Mouse (Mus musculus): Measurements from ENCODE around the gene Rbbp8nl. TPM values are rescaled to one million over a fixed set of nuclear protein-coding genes. Genes with fewer than 3 reads are reported as not detected.

Rbbp8nl gene
- not detected for polyA plus RNA-seq (2015; fragmentation: Illumina TruSeq; extraction: RNeasy Lipid Tissue Mini Kit (QIAGEN cat#74804); ENCODE audit: low read depth, low replicate concordance)

GRCm38 (mm10) chr2:180289440-180290108 is at the start of gene Rbbp8nl:
Rbbp8nl (minus strand) TSS chr2:180289879.

GRCm38 (mm10) chr2:180334551-180334986 is 44.9 kb upstream of the Rbbp8nl start, which contains the start of gene Gata5:
Gata5 (minus strand) TSS chr2:180334699.

GRCm38 (mm10) chr2:180273394-180274244 is 16.1 kb downstream of the Rbbp8nl start, which contains the start of gene Cables2:
Cables2 (minus strand) TSS chr2:180273496.

GRCm38 (mm10) chr2:180257001-180257521 is 32.6 kb downstream of the Rbbp8nl start, which contains the start of gene Rps21:
Rps21 (plus strand) TSS chr2:180257377.

Other genes starting within 250 kb of the Rbbp8nl start
- 269 TPM for gene Psma7, start 247.4 kb downstream of the Rbbp8nl start, polyA plus RNA-seq (2015; fragmentation: Illumina TruSeq; extraction: RNeasy Lipid Tissue Mini Kit (QIAGEN cat#74804); ENCODE audit: low read depth, low replicate concordance)
- gene Ss18l1, start 247.4 kb downstream of the Rbbp8nl start, polyA plus RNA-seq (2015; fragmentation: Illumina TruSeq; extraction: RNeasy Lipid Tissue Mini Kit (QIAGEN cat#74804); ENCODE audit: low read depth, low replicate concordance): 30.5 TPM
- 18.5 TPM for gene Mtg2, start 219.3 kb downstream of the Rbbp8nl start, polyA plus RNA-seq (2015; fragmentation: Illumina TruSeq; extraction: RNeasy Lipid Tissue Mini Kit (QIAGEN cat#74804); ENCODE audit: low read depth, low replicate concordance)
- 70.5 TPM for gene Hrh3, start 185.4 kb downstream of the Rbbp8nl start, polyA plus RNA-seq (2015; fragmentation: Illumina TruSeq; extraction: RNeasy Lipid Tissue Mini Kit (QIAGEN cat#74804); ENCODE audit: low read depth, low replicate concordance)
- gene Osbpl2, start 170.6 kb downstream of the Rbbp8nl start, polyA plus RNA-seq (2015; fragmentation: Illumina TruSeq; extraction: RNeasy Lipid Tissue Mini Kit (QIAGEN cat#74804); ENCODE audit: low read depth, low replicate concordance): 56.1 TPM
- gene Adrm1, start 118.4 kb downstream of the Rbbp8nl start, polyA plus RNA-seq (2015; fragmentation: Illumina TruSeq; extraction: RNeasy Lipid Tissue Mini Kit (QIAGEN cat#74804); ENCODE audit: low read depth, low replicate concordance): 92.4 TPM
- gene Lama5, start 64.0 kb downstream of the Rbbp8nl start, polyA plus RNA-seq (2015; fragmentation: Illumina TruSeq; extraction: RNeasy Lipid Tissue Mini Kit (QIAGEN cat#74804); ENCODE audit: low read depth, low replicate concordance): 5.9 TPM
- gene Rps21, start 32.5 kb downstream of the Rbbp8nl start, polyA plus RNA-seq (2015; fragmentation: Illumina TruSeq; extraction: RNeasy Lipid Tissue Mini Kit (QIAGEN cat#74804); ENCODE audit: low read depth, low replicate concordance): 1,750 TPM
- gene Cables2, start 16.4 kb downstream of the Rbbp8nl start, polyA plus RNA-seq (2015; fragmentation: Illumina TruSeq; extraction: RNeasy Lipid Tissue Mini Kit (QIAGEN cat#74804); ENCODE audit: low read depth, low replicate concordance): 27.5 TPM
- gene Gata5, start 44.8 kb upstream of the Rbbp8nl start, polyA plus RNA-seq (2015; fragmentation: Illumina TruSeq; extraction: RNeasy Lipid Tissue Mini Kit (QIAGEN cat#74804); ENCODE audit: low read depth, low replicate concordance): not detected
- gene Slco4a1, start 166.4 kb upstream of the Rbbp8nl start, polyA plus RNA-seq (2015; fragmentation: Illumina TruSeq; extraction: RNeasy Lipid Tissue Mini Kit (QIAGEN cat#74804); ENCODE audit: low read depth, low replicate concordance): 1.7 TPM
- 3.5 TPM for gene Ntsr1, start 210.1 kb upstream of the Rbbp8nl start, polyA plus RNA-seq (2015; fragmentation: Illumina TruSeq; extraction: RNeasy Lipid Tissue Mini Kit (QIAGEN cat#74804); ENCODE audit: low read depth, low replicate concordance)